Mouse (Mus musculus): ENCODE data around the gene Olfr418.
"Not testable (repeated sequence)": the region's sequence is repeated elsewhere in the genome, so short reads cannot be mapped to it uniquely, and the experiment has no call there.

The Olfr418 gene

GRCm38 (mm10) chr1:173265701-173266100, at the start of gene Olfr418:
Gene Olfr418, plus strand, starts transcription at chr1:173266001.
- DNase-seq (ENCODE audit: low read depth, low spot score) = no peak

GRCm38 (mm10) chr1:173216481-173216880, 49.3 kb upstream of the Olfr418 start:
- DNase-seq (ENCODE audit: low read depth, low spot score) = no peak

DNA sequence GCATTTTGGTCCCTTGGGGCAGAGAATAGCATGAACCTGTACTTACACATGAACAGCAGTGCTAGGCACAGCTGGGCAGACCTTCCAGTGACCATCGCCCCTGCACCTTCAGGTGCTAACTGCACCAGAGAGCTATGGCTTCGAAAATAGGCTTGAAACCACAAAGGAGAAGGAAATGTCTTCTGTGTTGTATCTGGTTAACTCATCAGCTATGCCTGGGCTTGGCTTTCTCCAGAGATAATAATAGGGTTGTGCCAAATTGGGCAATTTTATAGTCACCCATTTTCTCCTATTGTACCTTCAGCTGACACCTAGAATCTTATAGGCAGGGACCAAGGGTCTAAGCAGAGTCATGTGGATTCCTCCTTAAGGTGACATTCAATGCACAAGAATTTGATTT, 38.7 kb upstream of the Olfr418 start, which contains the start of gene Fcer1a:
Gene Fcer1a (minus strand): TSS at position 134 of the 400 bp plus-strand sequence.
- no peak for DNase-seq (ENCODE audit: low read depth, low spot score)

GRCm38 (mm10) chr1:173237004-173237403, 28.8 kb upstream of the Olfr418 start:
- DNase-seq (ENCODE audit: low read depth, low spot score) = not testable (repeated sequence)

DNA sequence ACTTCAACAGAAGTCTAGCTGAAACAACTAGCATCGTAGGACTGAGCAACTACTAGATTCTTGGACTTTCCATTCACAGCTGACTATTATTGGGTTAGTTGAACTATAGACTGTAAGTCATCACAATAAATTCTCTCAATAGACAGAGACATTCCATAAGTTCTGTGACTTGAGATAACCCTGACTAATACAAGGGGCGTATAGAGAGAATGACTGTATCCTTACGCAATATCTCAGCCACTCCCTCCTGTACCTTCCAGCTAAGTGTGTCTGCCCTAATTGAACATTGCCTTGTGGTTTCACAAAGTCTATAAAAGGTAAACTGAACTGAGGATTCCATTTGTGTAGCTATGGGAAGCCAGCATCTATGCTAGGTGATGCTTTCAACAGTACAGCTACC, 15.9 kb upstream of the Olfr418 start:
- no peak for DNase-seq (ENCODE audit: low read depth, low spot score)

- DNase-seq (ENCODE audit: low read depth, low spot score) = no peak
Measured at GRCm38 (mm10) chr1:173277677-173278076, 11.9 kb downstream of the Olfr418 start, which contains the start of gene Mptx2. Gene Mptx2, minus strand, starts transcription at chr1:173277777.

DNA sequence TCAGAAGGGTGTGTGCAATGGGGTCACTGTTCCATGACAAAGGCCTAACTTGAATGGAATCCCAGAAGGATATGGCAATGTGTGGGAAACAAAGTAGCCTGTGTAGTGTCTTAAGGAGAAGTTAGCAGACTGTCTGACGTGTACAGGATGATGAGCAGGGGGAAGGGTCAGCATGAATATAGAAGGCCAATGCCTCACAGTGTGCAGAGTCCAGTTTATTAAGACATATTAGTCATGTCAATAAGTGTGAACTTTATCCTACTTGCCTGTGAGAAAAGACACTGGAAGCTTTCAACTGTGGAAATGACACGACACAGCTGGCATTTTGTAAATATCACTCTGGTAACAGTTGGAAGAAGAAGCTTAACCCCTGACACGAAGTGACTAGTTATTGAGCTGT, 37.0 kb downstream of the Olfr418 start:
- DNase-seq (ENCODE audit: low read depth, low spot score) = not testable (repeated sequence)

DNA sequence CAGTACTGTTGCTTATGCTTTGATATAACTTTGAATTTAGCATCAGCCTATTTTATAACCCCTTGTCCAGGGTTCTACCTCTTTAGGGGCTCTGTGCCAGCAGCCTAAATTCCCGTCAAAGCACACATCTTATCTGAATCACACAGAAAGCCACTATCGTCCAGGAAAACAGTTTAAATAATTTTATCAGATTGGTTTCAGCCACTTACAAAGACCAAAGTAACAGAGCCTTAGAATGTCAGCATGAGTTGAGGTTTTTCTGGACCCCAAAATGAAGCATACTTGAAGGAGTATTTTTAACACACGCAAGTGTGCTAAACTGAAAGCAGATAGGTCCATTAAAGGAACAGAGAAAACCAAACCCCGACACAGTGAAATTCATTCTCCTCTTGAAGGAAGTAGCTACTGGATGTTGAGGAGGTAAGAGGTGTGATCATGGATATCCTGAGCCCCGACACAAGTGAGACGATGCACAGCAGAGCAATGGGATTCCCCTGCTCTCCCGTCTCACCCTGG, 47.8 kb downstream of the Olfr418 start:
- not testable (repeated sequence) for DNase-seq (ENCODE audit: low read depth, low spot score)

DNA sequence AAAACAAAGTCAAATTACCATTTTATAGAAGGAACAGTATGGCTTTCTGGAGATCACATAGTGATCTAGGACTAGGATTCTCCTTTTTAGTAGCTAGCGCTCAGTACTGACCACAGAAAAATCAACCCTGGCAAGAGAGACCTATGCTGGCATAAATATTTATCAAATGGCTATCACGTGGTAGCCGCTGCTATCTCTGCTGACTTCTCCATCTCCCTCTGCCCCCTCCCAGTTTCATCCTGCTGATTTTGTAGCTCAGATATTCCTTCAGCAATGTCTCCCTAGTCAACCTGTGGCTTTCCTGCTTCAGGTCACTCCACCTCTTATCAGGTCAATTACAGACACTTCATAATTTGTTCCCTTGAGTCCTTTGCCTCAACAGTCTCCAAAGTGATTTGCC, 49.9 kb downstream of the Olfr418 start:
- DNase-seq (ENCODE audit: low read depth, low spot score) = no peak

DNA sequence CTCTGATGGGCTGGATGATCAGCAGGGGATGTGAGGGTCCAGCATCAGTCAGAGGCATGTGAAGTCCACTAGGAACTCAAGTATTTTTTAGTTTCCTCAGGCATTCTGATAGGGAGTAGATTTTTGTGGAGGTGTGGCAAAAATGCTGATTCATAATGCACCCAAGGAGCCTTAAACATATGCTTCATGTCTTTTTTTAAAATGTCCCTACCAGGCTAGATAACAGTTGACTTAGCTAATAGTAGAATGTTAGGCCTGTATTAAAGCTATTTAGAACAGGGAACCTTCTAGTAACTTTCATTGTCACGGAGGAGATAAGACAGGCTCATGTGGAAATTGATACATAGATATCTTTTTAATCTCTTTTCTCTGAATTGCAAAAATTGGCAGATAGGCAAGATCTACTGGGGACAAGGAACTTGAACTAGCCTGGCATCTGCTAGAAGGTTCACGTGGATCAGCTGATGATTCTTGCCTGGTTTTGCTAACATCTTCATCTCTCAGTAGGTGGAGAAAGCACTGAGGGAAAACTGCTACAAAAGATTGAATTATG, 52.2 kb downstream of the Olfr418 start:
- no peak for DNase-seq (ENCODE audit: low read depth, low spot score)

- DNase-seq (ENCODE audit: low read depth, low spot score) = no peak
Measured at GRCm38 (mm10) chr1:173321593-173322248, 55.9 kb downstream of the Olfr418 start.

DNA sequence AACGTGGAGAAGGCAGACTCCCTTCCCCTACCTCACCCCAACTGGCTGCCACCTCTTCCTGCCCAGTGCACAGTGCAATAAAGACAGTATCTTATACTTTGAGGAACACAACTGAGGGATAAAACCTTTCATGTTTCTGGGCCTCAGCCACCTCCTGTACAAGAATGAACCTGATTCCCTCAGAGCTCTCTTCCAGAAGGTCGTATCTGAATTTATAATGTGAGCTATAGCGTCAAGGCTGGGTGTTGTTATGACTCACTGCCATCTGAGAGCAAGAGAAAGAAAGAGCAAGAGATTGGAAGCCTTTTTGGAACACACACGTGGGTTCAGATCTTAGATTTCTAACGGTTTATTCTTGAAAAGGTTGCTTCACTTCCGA, 56.4 kb downstream of the Olfr418 start:
- DNase-seq (ENCODE audit: low read depth, low spot score) = no peak
